Mouse (Mus musculus) left cerebral cortex, postnatal 4 days (tissue): Measurements from ENCODE around the gene Srsf5. TPM values are rescaled to one million over a fixed set of nuclear protein-coding genes. Genes with fewer than 3 reads are reported as not detected.
"Not testable (repeated sequence)": the region's sequence is repeated elsewhere in the genome, so short reads cannot be mapped to it uniquely, and the experiment has no call there.

Experiments
- DNase-seq: peaks from one replicate; pipeline ENCODE4 v3.0.0-alpha.2; 2022
- intact Hi-C: fragments of 180-260 bp; cut with DNase I; formaldehyde crosslinking; loops from one replicate; pipeline ENCODE4 v1.15.1; 2025
- total RNA-seq, 2 experiments: library from RNA; stranded (reverse); gene quantifications; 2 replicates each; pipeline ENCODE4 v1.2.3; 2021

Gene Srsf5
- 100 to 1,000 TPM; 307 to 334 TPM for total RNA-seq

DNA sequence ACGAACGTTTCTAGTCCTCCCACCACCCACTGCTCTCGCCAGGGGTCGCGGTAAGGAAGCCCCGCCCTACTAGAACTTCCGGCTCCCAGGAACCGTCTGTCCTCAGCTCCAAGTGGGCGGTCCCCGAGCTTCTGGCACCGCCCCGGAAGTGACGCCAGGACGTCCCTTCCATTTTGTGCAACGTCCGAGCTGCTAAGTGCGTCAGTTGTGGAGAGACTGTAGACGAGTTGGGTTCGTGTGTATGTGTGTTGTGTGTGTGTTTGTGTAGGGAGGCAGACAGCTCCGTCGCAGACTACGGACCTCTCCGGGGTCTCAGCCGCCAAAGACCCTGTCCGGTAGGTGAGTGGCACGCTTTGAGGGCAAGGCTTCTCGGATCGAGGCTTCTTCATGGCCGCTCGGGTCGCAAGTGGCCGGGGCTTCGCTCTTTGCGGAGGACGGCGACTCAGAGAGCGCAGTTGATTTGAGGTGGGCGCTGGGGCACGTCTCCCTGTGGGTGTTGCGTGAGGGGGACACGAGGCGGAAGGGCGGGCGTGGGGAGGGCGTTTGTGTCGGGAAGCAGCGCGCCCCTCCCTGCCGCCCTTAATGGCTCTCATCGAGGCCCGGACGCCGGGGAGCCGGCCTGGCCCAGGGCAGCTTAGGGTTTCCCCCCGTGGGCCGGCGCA lies at the start of gene Srsf5:
Gene Srsf5 (plus strand): TSS at position 171 of the 662 bp plus-strand sequence.
- intact Hi-C loops: no loop called here

GRCm38 (mm10) chr12:80909631-80910030 lies 35.7 kb upstream of the Srsf5 start:
- intact Hi-C loops: no loop called here
- no peak for DNase-seq

More for the DNA sequence above, at the start of gene Srsf5:
- DNase-seq: peak; percentile 98

DNA sequence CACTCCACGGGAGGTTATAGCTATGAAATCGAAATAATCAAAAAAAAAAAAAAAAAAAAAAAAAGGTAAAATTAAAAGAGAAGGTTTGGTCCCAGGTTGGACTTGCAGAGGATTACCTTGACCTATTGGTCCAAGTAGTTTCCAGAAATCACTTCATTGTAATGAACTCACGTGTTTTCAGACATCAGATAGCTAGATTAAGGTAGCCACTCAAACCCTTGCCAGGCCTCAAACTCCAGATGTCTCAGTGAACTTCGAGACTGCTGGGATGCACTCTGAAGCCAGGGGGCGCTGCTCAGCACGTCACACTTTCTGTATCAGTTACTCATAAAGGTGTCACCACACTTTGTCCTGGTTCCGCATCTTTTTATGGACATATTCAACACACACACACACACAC lies 27.5 kb upstream of the Srsf5 start:
- intact Hi-C loops: no loop called here
- DNase-seq: no peak

- intact Hi-C loops: no loop called here
- no peak for DNase-seq
Observed at GRCm38 (mm10) chr12:80921301-80921700, 24.0 kb upstream of the Srsf5 start.

DNA sequence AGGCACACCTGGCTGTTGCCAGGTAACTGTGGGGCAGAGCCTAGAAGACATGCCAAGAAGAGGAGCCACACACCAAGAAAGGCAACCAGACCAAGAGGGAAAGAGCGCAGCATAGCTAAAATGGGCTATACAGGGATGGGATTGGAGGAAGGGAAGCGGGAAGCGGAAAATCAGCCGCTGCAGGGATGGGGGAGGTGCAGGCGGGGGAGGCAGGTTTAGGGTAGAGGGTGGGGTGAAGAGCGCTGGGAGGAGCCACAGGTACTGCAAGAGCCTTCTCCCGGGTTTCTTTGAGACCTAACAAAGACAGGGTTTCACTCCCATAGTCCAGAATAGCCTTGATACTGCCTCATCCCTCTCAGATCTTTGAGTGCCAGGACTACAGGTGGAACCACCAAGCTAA lies 22.4 kb upstream of the Srsf5 start:
- DNase-seq: no peak
- intact Hi-C loops: no loop called here

DNA sequence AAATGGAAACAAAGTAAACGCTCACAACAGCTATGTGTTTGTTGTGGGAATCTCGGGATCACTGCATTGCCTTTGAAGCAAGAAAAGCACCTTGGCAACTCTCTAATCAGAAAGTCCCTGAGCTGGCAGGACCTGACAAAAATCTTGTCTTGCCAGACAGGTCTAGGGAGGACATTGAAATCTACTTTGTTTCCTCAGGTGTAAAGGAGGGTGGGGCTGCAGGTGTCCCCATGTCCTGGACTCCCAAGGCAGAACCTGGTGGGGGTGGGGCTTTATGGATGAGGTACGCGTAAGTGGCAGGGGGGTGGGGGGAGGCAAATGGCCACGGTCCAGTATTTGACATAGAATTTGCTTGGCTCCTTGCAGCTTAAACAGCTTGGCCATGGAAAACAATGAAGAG lies 21.7 kb upstream of the Srsf5 start:
- no peak for DNase-seq
- intact Hi-C loops: no loop called here

GRCm38 (mm10) chr12:80924205-80924604 lies 21.1 kb upstream of the Srsf5 start:
- DNase-seq: peak; percentile 21

GRCm38 (mm10) chr12:80925919-80926318 lies 19.4 kb upstream of the Srsf5 start:
- intact Hi-C loops: no loop called here
- no peak for DNase-seq

More at GRCm38 (mm10) chr12:80924205-80924604, 21.1 kb upstream of the Srsf5 start:
- intact Hi-C loops: no loop called here

GRCm38 (mm10) chr12:80926550-80926949 lies 18.8 kb upstream of the Srsf5 start:
- intact Hi-C loops: no loop called here
- no peak for DNase-seq

DNA sequence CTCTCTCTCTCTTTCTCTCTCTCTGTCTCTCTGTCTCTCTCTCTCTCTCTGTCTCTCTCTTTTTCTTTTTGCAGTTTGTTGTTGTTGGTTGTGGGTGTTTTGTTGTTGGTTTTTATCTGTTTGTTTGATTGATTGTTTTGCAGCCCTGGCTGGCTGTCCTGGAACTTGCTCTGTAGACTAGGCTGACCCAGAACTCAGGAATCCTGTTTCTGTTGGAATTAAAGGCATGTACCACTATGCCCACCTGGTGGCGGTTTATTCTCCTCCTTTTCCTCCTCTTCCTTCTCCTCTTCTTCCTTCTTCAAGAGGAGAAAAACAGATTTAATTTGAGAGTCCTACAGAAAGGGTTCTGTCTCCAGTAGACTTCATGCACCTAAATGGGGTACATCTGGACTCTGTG lies 17.8 kb upstream of the Srsf5 start:
- intact Hi-C loops: no loop called here
- no peak for DNase-seq

DNA sequence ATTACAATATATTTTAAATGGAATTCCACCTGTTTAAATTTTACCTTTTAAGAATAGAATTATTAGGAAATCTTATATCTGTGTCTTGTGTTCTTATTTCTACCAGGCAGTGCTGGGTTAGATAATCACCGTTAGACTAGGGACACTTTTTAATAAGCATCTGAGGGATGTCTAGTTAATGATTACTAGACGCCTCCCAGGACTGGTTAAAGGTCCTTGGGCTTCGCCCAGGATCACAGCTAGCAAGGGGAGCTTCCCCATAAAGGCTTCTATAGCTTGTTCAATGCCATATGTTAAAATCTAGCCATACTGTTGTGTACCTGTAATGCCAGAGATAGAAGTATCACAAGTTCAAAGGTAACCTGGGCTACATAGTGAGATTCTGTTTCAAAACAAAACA lies 16.4 kb upstream of the Srsf5 start:
- DNase-seq: no peak
- intact Hi-C loops: no loop called here

DNA sequence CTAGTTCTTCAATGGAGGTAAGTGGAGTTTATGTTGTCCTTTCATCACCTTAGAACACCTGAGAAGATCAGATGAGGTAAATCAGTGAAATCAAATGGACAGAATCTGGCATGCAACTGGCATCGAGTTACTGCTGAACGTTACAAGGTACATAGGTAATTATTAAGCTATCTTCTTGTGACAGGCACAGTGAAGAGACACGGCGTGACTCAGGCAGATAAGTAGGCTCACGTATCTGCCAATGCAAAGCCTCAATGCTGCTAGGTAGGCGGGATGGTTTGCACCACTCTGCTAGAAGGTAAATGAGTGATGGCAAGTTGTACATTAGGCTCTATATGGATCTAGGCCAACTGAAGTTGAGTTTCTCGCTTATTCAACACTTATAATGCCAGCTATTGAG lies 15.2 kb upstream of the Srsf5 start:
- no peak for DNase-seq
- intact Hi-C loops: no loop called here

- DNase-seq: no peak
- intact Hi-C loops: no loop called here
Observed at GRCm38 (mm10) chr12:80931402-80932140, 13.7 kb upstream of the Srsf5 start.

DNA sequence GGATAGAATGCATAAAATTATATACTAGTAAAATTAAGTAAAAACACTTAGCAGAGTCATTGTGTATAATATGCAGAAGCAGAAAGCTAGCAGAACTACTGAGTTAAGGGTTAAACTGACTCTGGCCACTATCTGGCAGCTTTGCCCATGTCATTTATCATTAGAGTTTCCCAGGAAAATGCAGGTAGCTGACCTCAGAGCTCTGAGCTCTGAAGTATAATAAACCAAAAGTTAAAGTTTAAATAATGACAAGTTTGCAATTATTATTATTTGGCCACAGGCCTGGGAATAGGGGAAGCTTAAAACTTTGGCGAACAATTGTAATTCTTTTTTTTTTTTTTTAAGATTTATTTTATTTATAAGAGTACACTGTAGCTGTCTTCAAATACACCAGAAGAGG lies 12.4 kb upstream of the Srsf5 start:
- intact Hi-C loops: no loop called here
- DNase-seq: no peak

DNA sequence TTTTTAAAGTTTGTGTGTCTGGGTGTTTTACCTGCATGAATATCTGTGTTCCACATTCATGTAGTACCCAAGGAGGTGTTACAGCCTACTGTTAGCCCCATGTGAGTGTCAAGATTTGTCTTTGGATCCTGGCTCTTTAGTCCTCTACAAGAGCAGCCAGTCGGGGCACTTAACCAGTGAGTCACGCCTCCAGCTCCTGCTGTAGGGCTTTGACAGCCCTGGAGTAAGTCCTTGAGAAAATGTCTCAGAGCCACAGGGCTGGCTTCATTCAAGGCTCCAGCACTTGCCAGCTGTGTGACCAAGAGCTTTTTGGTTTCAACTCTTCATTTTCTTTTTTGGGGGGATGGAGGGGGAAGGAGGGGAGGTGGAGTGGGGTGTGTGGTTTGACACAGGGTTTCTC lies 8.6 kb upstream of the Srsf5 start:
- no peak for DNase-seq
- intact Hi-C loops: no loop called here

DNA sequence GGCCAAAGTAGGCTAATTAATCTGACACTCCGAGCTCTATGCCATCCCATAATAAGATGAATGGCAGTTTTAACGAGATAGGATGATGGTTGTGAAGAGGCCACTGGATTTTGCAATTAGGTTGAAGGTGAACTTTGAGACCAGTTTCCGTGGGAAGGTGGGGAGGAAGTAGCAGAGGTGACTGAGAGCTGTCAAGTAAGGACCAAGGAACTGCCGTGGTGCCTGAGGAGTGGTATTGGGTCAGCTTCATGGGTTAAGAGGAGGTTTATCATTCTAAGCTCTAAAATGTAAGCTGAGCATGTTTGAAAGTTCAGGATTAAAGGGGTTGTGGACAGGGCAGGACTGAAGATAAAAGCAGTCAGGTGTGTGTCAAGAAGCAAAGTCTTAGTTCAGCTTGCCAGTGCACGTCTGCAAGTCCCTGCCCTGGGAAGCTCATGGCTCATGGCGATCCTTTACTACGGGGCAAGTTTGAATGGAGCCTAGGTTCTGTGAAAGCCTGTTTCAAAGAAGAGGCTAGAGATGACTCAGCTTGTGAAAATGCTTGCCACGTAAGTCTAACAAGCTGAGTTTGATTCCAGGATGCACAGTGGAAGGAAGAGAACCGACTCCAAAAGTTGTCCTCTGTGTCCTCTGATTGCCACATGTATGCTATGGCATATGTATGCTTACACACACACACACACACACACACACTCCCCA lies 7.8 kb upstream of the Srsf5 start:
- DNase-seq: no peak
- intact Hi-C loops: no loop called here

- intact Hi-C loops: no loop called here
Observed at GRCm38 (mm10) chr12:80938642-80939041, 6.7 kb upstream of the Srsf5 start.

GRCm38 (mm10) chr12:80939165-80939564 lies 6.1 kb upstream of the Srsf5 start:
- intact Hi-C loops: no loop called here
- no peak for DNase-seq

More at GRCm38 (mm10) chr12:80938642-80939041, 6.7 kb upstream of the Srsf5 start:
- DNase-seq: no peak

DNA sequence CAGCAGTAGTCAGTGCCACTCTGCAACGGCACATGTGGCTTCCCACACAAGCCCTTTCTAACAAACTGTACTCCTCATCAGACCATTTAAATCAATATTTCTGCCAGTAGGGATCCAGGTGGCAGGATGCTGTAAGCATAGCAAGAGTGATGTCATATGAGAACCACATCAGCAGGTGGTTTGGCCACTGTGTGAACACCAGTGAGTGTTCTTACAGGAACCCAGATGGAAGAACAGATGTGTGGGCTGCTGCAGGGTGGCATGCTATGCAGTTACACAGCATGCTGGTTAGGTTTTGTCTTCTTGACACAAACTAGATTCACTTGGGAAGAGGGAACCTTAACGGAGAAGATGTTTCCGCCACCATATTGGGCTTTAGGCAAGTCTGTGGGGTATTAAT lies 3.4 kb upstream of the Srsf5 start:
- intact Hi-C loops: no loop called here
- no peak for DNase-seq

- DNase-seq: no peak
- intact Hi-C loops: no loop called here
Observed at GRCm38 (mm10) chr12:80943395-80943794, 1.9 kb upstream of the Srsf5 start.

DNA sequence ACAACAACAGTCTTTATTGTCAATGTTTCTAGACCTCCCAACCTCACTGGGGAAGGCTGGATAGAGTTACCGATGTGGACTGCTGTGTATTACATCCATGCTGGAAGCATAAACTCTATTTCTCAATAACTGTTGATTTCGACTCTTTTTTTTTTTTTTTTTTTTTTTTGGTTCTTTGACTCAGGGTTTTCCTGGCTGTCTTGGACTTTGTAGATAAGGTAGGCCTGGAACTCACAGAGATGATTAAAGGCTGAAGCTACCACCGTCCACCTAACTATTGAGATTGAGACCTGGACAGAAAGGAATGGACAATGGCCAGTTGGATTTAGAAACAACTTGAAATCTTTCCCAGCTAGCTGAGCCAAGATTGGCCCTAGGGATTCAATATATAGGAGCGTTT lies 1.1 kb upstream of the Srsf5 start:
- DNase-seq: no peak
- intact Hi-C loops: no loop called here

GRCm38 (mm10) chr12:80944963-80945333 lies 356 bp upstream of the Srsf5 start:
- DNase-seq, intact Hi-C loops: not testable (repeated sequence)
